Mouse (Mus musculus) bone marrow, adult 2 months (tissue): ENCODE measurements at regions not wholly inside any gene's neighbourhood (a gene's known extent, or its start where the extent isn't known, plus 50 kb on each side); places are given as distances from the start of the nearest gene placed in this dataset.

Experiments used
- H3K27ac ChIP-seq: fragments of 200-500 bp; 2 replicates; pipeline ENCODE4 v1.5.1; 2012; ENCODE audit warnings: low read depth, mild to moderate bottlenecking, control low read depth, inconsistent platforms, low read length; ENCODE audit not compliant: control insufficient read depth, poor library complexity, insufficient read depth
- H3K4me1 ChIP-seq: fragments of 200-500 bp; 2 replicates; pipeline ENCODE4 v1.6.1; 2011; ENCODE audit warnings: low read length; ENCODE audit not compliant: control insufficient read depth, insufficient read depth
- H3K4me3 ChIP-seq: fragments of 200-500 bp; replicated peaks from 2 replicates; pipeline ENCODE3; 2011; ENCODE audit warnings: mild to moderate bottlenecking, low read depth, low read length, control low read depth; ENCODE audit not compliant: control insufficient read depth
- CTCF ChIP-seq: fragments of 200-500 bp; IDR thresholded peaks from 2 replicates; pipeline ENCODE4 v1.5.1; 2011; ENCODE audit warnings: low read length, control low read depth; ENCODE audit not compliant: control insufficient read depth, insufficient read depth
- POLR2A ChIP-seq: fragments of 200-500 bp; IDR thresholded peaks from 2 replicates; pipeline ENCODE4 v1.6.1; 2011; ENCODE audit warnings: low read depth, mild to moderate bottlenecking, control low read depth, low read length, borderline replicate concordance; ENCODE audit not compliant: control insufficient read depth
- WGBS: fragments of 180-500 bp; shearing (Covaris S2); methylation state at CpG from one replicate; pipeline ENCODE4 v1.1.7; 2018; 5-methylcytosine and 5-hydroxymethylcytosine counted together

DNA sequence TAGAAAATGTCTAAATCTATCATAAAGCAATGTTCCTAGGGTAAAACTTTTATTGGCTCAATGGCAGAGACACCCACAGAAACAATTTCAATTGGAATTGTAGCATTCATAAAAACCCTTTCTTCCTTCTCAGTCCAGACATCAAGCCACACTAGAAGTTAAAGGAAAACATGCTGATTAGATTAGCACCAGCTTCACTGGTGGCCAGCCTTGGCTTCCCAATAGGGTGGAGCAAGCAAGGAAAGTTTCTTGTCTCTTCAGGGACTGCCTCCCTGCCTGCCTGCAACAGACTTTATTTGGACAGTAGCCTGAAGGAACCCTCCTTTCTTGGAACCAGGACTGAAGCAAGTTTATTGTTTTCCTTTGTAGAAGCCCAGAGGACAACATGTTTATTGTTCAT, 289.0 kb upstream of the Mef2c start:
- no peak for TF ChIP-seq POLR2A
- no peak for TF ChIP-seq CTCF
- Histone ChIP-seq H3K27ac (no peak overlapping the region), H3K4me1 (no peaks in the 10 kb centered on the region), H3K4me3 (no peak overlapping the region)

DNA sequence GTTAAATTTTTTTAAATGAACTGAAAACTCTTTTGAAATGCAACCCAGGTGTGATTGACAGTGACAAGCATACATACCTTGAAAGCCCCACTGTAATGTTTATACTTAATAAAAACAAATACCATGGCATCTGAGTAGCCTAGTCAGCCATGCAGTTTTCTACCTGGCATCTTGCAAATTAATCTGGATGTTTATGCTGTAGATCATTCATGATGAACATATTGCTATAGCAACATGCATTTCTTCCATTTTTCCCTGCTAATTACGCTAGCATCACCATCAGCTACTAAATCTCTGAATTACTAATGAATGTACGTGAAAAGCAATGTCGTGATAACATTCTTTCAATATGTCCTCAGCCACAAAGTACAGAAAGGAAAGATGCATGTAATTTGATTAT, 287.4 kb upstream of the Mef2c start:
- Histone ChIP-seq H3K4me1 (no peaks in the 10 kb centered on the region), H3K27ac (no peak overlapping the region), H3K4me3 (no peak overlapping the region)
- WGBS: 91% methylated on average over 3 of the region's 3 CpGs
- TF ChIP-seq POLR2A: no peak
- no peak for TF ChIP-seq CTCF

DNA sequence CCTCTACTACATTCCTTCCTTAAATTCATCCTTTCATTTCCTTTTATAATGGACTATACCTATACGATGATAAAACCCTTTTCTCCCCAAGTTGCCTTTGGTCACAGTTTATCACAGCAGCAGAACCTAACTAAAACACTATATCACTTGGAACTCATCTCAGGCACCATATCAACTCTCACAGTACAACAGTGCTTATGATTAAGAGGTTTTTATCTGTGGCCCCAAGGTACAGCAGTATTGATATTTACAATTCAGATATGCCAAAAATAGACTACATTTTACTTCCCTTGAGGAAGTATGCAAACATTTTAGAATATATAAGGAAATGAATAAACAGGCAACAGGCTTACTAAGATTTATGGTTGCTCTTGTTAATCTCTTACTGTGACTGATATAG, 251.4 kb upstream of the Mef2c start:
- Histone ChIP-seq H3K4me3 (no peak overlapping the region), H3K4me1 (no peaks in the 10 kb centered on the region), H3K27ac (no peak overlapping the region)
- WGBS: 54% methylated on average over 1 of the region's 1 CpGs
- TF ChIP-seq POLR2A (no peak), CTCF (no peak)

DNA sequence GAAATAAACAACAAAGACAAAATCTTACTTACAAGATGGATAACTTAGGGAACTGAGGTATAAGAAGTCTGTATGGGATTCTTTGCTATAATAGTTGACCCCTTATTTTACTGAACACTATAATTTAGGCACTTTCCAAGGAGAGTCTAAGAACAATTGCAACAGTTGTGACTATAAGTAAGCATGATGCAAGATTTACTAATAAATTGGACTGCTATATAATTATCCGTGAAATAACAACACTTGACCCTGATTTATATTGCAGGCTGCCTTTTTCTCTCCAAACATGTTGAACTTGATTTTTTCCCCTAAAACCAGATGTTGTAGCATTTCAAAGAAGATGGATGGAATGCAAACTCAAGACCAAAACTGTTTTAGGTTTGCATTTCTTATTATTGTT, 237.2 kb upstream of the Mef2c start:
- Histone ChIP-seq H3K4me1 (no peaks in the 10 kb centered on the region), H3K4me3 (no peak overlapping the region), H3K27ac (no peak overlapping the region)
- TF ChIP-seq POLR2A: no peak
- no peak for TF ChIP-seq CTCF
- WGBS: 89% methylated on average over 1 of the region's 1 CpGs

DNA sequence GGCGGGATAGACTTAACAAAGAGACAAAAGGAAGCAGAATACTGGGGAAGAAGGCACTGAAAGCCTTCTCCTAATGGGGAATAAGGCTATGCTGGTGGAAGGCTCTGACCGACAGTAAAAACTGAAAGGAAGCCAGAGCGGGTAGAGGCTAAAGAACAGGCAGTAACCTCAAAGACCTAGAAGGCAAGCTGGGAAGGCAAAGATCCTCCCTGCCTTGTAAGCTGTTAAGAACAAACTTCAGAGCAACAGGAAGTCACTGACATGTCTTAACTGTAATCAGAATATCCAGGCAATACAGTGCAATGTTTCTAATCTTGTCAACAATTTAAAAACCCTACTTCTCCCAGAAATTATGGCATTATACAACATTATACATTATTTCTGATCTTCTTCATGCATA, 235.2 kb upstream of the Mef2c start:
- TF ChIP-seq POLR2A: no peak
- no peak for TF ChIP-seq CTCF
- 34% methylated on average over 3 of the region's 3 CpGs for WGBS

DNA sequence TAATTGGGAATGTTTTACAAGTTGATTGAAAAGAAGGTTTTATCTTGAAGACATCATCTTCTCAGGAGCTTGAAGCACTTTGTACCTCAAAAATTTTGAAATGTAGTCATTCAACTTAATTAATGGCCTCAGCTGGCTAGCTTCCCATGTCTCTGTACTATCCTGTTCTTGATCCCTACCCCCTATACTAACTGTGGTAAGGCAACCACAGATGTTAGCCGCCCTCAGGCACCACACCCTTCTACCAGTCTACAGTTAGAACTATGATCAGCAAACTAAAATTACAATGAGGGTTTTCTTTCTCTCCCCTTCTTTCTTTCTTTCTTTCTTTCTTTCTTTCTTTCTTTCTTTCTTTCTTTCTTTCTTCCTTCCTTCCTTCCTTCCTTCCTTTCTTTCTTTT, 225.1 kb upstream of the Mef2c start:
- WGBS: 47% methylated on average over 1 of the region's 1 CpGs
- H3K4me3 ChIP-seq: no peak overlapping the region
- H3K4me1 ChIP-seq: no peaks in the 10 kb centered on the region
- H3K27ac ChIP-seq: no peak overlapping the region
- TF ChIP-seq CTCF (no peak), POLR2A (no peak)

More for the DNA sequence above, 235.2 kb upstream of the Mef2c start:
- H3K27ac ChIP-seq: no peak overlapping the region
- H3K4me3 ChIP-seq: no peak overlapping the region
- H3K4me1 ChIP-seq: no peaks in the 10 kb centered on the region

DNA sequence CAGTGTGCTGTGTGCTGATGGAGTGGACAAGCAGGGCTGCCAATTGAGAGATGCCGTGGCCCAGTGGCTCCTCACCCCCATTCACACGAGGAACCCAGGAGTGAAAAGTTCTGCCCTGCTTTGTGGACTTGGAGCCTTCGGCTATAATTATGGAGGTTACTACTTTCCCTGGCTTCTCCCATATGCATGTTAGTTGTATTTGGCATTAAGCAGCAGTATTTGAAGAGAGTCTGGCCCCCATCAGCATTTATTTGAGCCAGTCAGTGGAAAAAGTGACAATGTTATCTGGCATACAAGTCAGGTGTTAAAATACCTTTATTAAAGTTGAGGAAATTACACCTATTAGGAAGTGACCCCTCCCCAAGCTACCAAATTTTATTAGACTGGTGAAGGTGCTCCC, 196.1 kb upstream of the Mef2c start:
- no peaks in the 10 kb centered on the region for H3K4me1 ChIP-seq
- no peak overlapping the region for H3K27ac ChIP-seq
- no peak overlapping the region for H3K4me3 ChIP-seq
- no peak for TF ChIP-seq POLR2A
- no peak for TF ChIP-seq CTCF
- WGBS: 77% methylated on average over 3 of the region's 3 CpGs

DNA sequence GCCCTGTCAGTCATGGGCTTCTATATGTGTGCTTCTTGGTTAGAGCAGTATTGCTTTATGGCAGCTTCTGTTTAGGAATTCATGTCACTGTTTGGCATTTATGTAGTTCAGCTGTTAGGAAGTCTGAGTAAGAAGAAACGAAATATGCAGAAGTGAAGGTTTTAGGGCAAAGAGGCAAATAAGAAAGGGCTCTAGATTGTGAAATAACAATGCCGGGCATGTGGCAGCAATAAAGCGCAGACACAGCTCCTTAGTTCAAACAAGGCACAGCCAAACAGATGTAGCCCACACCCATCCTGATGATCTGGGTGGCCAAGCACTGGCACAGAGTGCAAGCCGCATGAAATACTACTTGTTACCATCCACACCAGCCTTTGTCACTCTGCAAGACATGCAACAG, 175.3 kb upstream of the Mef2c start:
- TF ChIP-seq CTCF (no peak), POLR2A (no peak)
- WGBS: 57% methylated on average over 4 of the region's 4 CpGs
- Histone ChIP-seq H3K27ac (no peak overlapping the region), H3K4me3 (no peak overlapping the region), H3K4me1 (no peaks in the 10 kb centered on the region)

DNA sequence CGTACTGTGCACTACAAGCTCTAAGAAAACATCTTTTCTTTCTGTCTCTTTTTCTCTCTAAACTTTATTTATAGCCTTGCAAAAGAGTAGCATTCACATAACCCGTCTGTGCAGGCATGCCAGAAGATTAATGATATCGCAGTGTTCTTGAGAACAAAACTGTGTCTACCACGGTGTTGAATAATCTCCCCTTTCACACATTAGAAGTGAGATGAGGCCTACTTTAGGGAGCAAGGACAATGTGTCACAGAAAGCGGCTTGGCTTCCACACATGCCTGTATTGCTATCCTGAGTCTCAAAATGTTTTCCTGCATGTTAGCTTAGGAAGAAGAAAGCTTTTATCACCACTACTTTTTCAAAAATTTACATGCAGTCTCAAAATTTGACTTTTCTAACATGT, 170.1 kb upstream of the Mef2c start:
- H3K4me3 ChIP-seq: no peak overlapping the region
- TF ChIP-seq POLR2A: no peak
- TF ChIP-seq CTCF: no peak
- 62% methylated on average over 5 of the region's 5 CpGs for WGBS
- H3K27ac ChIP-seq: no peak overlapping the region
- H3K4me1 ChIP-seq: no peaks in the 10 kb centered on the region
